8 mouse cellular contexts compared by ENCODE assay signal in the genomic region with DNA sequence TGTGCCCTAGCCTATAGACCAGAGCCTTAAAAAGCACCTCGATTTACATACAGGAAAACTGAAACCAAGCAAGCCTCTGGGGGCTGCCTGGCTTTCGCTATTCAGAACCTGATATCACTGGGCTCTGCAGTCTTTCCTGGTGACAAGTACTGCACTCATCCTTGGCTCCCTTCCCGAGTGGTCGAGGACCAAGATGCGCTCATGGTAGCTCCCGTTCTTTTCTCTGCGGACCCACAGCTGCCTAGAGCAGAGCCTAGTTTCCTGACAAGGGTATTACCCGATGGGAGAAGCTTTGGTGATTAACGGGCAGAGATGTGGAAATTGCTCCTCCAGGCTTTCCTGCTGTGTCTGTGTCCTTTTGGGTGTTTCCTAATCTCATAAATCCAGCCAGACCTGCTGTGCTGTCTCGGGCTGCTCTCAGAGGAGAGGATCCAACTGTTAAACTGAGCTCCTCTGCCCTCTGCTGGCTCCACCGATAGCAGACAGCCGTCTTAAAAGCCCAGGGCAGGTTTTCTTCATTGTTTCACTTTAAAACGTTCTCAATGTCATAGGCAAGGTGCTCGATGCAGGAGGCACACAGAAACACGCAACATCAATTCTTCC. TPM values are rescaled to one million over a fixed set of nuclear protein-coding genes. Genes with fewer than 3 reads are reported as not detected.
DNase-seq lines count a peak whose midpoint lies in the region; ATAC-seq lines count a peak whose summit lies in the region.

No protein-coding gene starts in this region.

- H3K4me1 ChIP-seq in intestine, embryonic 15.5 days (replicated peaks), result peaks cover 5% of the 10 kb centered on the region; the same call in 1 of the 2 replicates

- no peak overlapping the region for H3K9ac ChIP-seq in intestine, embryonic 15.5 days

- intact Hi-C loops in gastrocnemius, postnatal 36 days (cut with DNase I), result loop anchor here (2.0 kb wide), 1 partner anchor 347 kb away; no protein-coding TSS in a partner anchor
- intact Hi-C loops in left cerebral cortex, postnatal 10 days (cut with DNase I), result loop anchor here (1.0 to 2.0 kb wide), 2 partner anchors 348 to 445 kb away; no protein-coding TSS in a partner anchor

- no peaks in the 10 kb centered on the region for H3K36me3 ChIP-seq in intestine, embryonic 15.5 days

- H3K4me3 ChIP-seq in intestine, embryonic 15.5 days (replicated peaks), result no peak overlapping the region; the same call in 1 of the 2 replicates

- no peaks in the 10 kb centered on the region for H3K27me3 ChIP-seq in intestine, embryonic 15.5 days (replicated peaks)

- peak; percentile 80 for ATAC-seq in intestine, embryonic 15.5 days
- ATAC-seq in megakaryocyte progenitor cell, adult 5-6 weeks (replicated peaks; ENCODE audit: poor library complexity), result peak; percentile 86

- 8% methylated on average over 15 of the region's 15 CpGs for WGBS in intestine, embryonic 15.5 days

- H3K4me2 ChIP-seq in intestine, embryonic 15.5 days (replicated peaks), result peak overlapping the region; percentile 54

- DNase-seq in adrenal gland, adult 8-10 months, result peak; percentile 83
- peak; percentile 86 for DNase-seq in embryo, embryonic 11 days
- DNase-seq in gastrocnemius, postnatal 36 days, result peak; percentile 25 to 46
- peak; percentile 70 to 79 for DNase-seq in left cerebral cortex, postnatal 10 days (ENCODE audit: extremely low spot score in 1 of 2, low spot score in 2 of 2)
- DNase-seq in right cerebral cortex, adult 2 months (ENCODE audit: low spot score in 2 of 2), result peak; percentile 82 to 83
- DNase-seq in yolk sac, embryonic 10.5 days (ENCODE audit: low spot score), result peak; percentile 55

- H3K27ac ChIP-seq in intestine, embryonic 15.5 days, result no peak overlapping the region

- H3K9me3 ChIP-seq in intestine, embryonic 15.5 days, result no peaks in the 10 kb centered on the region

RNA-seq across cellular contexts. Expression of gene Sst, which starts 7.3 kb away (rescaled TPM):
- under 1 TPM in 1 of 4 experiments, not detected in 3; 0.43 TPM for total RNA-seq in adrenal gland, adult 8-10 months (2022)
- total RNA-seq in gastrocnemius, postnatal 36 days (2021), result not detected
- 12.9 and 16.8 TPM in 2 replicates for polyA plus RNA-seq in intestine, embryonic 15.5 days (2015; fragmentation: Nextera tagmentation; extraction: Ambion mirVana)
- total RNA-seq in left cerebral cortex, postnatal 10 days (2021), result 100 to 1,000 TPM; 320 to 376 TPM
- not detected in 2 replicates for total RNA-seq in megakaryocyte progenitor cell, adult 5-6 weeks (2015)
- not detected in 2 replicates for total RNA-seq in megakaryocyte progenitor cell, adult 5-6 weeks (2017)

RNA-seq across cellular contexts. Expression of gene Rtp2, which starts 34.1 kb away (rescaled TPM):
- total RNA-seq in adrenal gland, adult 8-10 months (2022), result not detected
- not detected for total RNA-seq in gastrocnemius, postnatal 36 days (2021)
- polyA plus RNA-seq in intestine, embryonic 15.5 days (2015; fragmentation: Nextera tagmentation; extraction: Ambion mirVana), result not detected in 2 replicates
- total RNA-seq in left cerebral cortex, postnatal 10 days (2021), result under 1 TPM in 1 of 2 experiments, not detected in 1; 0.45 TPM
- total RNA-seq in megakaryocyte progenitor cell, adult 5-6 weeks (2015), result not detected in 2 replicates
- not detected in 2 replicates for total RNA-seq in megakaryocyte progenitor cell, adult 5-6 weeks (2017)

Comparison
In these comparisons a context has a peak if more than half of its experiments do, and no peak if none do; other contexts are left out.
1. DNase-seq: peak in every context shown above with its lines; median percentile 86 in embryo, embryonic 11 days; 83 in adrenal gland, adult 8-10 months; 82 in right cerebral cortex, adult 2 months; 74 in left cerebral cortex, postnatal 10 days; 55 in yolk sac, embryonic 10.5 days; 36 in gastrocnemius, postnatal 36 days.
2. RNA of gene Sst, which starts 7.3 kb away (total RNA-seq): 320 to 376 TPM in left cerebral cortex, postnatal 10 days; 0.43 TPM in adrenal gland, adult 8-10 months, not detected in gastrocnemius, postnatal 36 days and not detected in megakaryocyte progenitor cell, adult 5-6 weeks; every median in the first group is over 100 times any median in the second.